Mouse (Mus musculus) hindbrain, postnatal 0 days (tissue): Measurements from ENCODE around the gene Atp8a2. TPM values are rescaled to one million over a fixed set of nuclear protein-coding genes. Genes with fewer than 3 reads are reported as not detected.

Experiments
- ATAC-seq: fragments of 200-750 bp; cut with Nextera tagmentation; 2 replicates; pipeline ENCODE4 v1.8.0; 2017; ENCODE audit warnings: mild to moderate bottlenecking, moderate TSS enrichment, moderate library complexity
- DNase-seq: peaks from one replicate; pipeline ENCODE4 v3.0.0-alpha.2; 2015; ENCODE audit warnings: low spot score
- H3K27ac ChIP-seq: fragments of 300-500 bp; sonication (generic); 2 replicates; pipeline ENCODE4 v1.5.1; 2014; ENCODE audit warnings: mild to moderate bottlenecking
- H3K27me3 ChIP-seq: fragments of 300-500 bp; sonication (generic); 2 replicates; pipeline ENCODE4 v1.6.1; 2014; ENCODE audit warnings: low read length, mixed read lengths; ENCODE audit not compliant: insufficient read depth
- H3K36me3 ChIP-seq: fragments of 300-500 bp; sonication (generic); 2 replicates; pipeline ENCODE4 v1.6.1; 2014; ENCODE audit warnings: low read length, mixed read lengths; ENCODE audit not compliant: insufficient read depth
- H3K4me1 ChIP-seq: fragments of 300-500 bp; sonication (generic); 2 replicates; pipeline ENCODE4 v1.6.1; 2014; ENCODE audit warnings: antibody characterized with exemption, low read length, mixed read lengths; ENCODE audit not compliant: insufficient read depth
- H3K4me2 ChIP-seq: fragments of 300-500 bp; sonication (generic); 2 replicates; pipeline ENCODE4 v1.6.1; 2014; ENCODE audit warnings: low read depth, mild to moderate bottlenecking, low read length, moderate library complexity, mixed read lengths
- H3K4me3 ChIP-seq: fragments of 300-500 bp; sonication (generic); 2 replicates; pipeline ENCODE4 v1.5.1; 2014; ENCODE audit warnings: low read length
- H3K9ac ChIP-seq: fragments of 300-500 bp; sonication (generic); replicated peaks from 2 replicates; pipeline ENCODE4 v1.6.1; 2014; ENCODE audit warnings: mild to moderate bottlenecking, low read length, moderate library complexity, mixed read lengths
- H3K9me3 ChIP-seq: fragments of 300-500 bp; sonication (generic); 2 replicates; pipeline ENCODE4 v1.6.1; 2016; ENCODE audit warnings: low read length, mixed read lengths
- CTCF ChIP-seq: IDR thresholded peaks from 2 replicates; pipeline ENCODE4 v1.5.1; 2016; ENCODE audit warnings: antibody characterized with exemption, control low read depth, low read depth
- WGBS: fragments of 180-500 bp; shearing (Covaris S2); extraction: QIAGEN DNeasy Blood & Tissue Kit; methylation state at CpG from one replicate; pipeline ENCODE4 v1.1.7; 2014; 5-methylcytosine and 5-hydroxymethylcytosine counted together
- polyA plus RNA-seq: library from polyadenylated mRNA; unstranded; fragments of >200 nt; fragmentation: Nextera tagmentation; extraction: Ambion mirVana; gene quantifications from 2 replicates; pipeline ENCODE4 v1.2.1, GENCODE M21; 2015
- total RNA-seq: library from RNA; depleted of rRNA; stranded (reverse); fragments of >200 nt; gene quantifications from 2 replicates; pipeline ENCODE4 v1.2.3, GENCODE M21; 2014

Atp8a2 gene
- total and polyA plus RNA-seq, 2 experiments from 2014 or later, result 29.1 to 41.7 TPM

GRCm38 (mm10) chr14:60135801-60136200 lies 61.2 kb downstream of the Atp8a2 start:
- Histone ChIP-seq H3K4me3 (no peak overlapping the region), H3K9ac (no peak overlapping the region), H3K4me2 (no peak overlapping the region), H3K27ac (no peak overlapping the region), H3K4me1 (no peaks in the 10 kb centered on the region), H3K27me3 (no peaks in the 10 kb centered on the region), H3K9me3 (no peaks in the 10 kb centered on the region), H3K36me3 (no peaks in the 10 kb centered on the region)
- DNase-seq, result no peak
- WGBS, result 87% methylated on average over 4 of the region's 4 CpGs
- no peak for ATAC-seq
- no peak for TF ChIP-seq CTCF

- Histone ChIP-seq H3K27ac (no peak overlapping the region), H3K4me1 (no peaks in the 10 kb centered on the region), H3K9ac (no peak overlapping the region), H3K4me2 (no peak overlapping the region), H3K36me3 (no peaks in the 10 kb centered on the region), H3K9me3 (no peaks in the 10 kb centered on the region), H3K4me3 (no peak overlapping the region), H3K27me3 (no peaks in the 10 kb centered on the region)
- ATAC-seq, result no peak
- TF ChIP-seq CTCF, result no peak
- 80% methylated on average over 9 of the region's 9 CpGs for WGBS
- DNase-seq, result no peak
Observed at GRCm38 (mm10) chr14:60134720-60135119, 62.3 kb downstream of the Atp8a2 start.

- no peak for DNase-seq
- Histone ChIP-seq H3K4me2 (no peak overlapping the region), H3K4me1 (no peaks in the 10 kb centered on the region), H3K9ac (no peak overlapping the region), H3K27me3 (no peaks in the 10 kb centered on the region), H3K4me3 (no peak overlapping the region), H3K27ac (no peak overlapping the region), H3K9me3 (no peaks in the 10 kb centered on the region), H3K36me3 (no peaks in the 10 kb centered on the region)
- no peak for TF ChIP-seq CTCF
- no peak for ATAC-seq
- 90% methylated on average over 9 of the region's 9 CpGs for WGBS
Observed at GRCm38 (mm10) chr14:60131196-60131876, 65.6 kb downstream of the Atp8a2 start.

- Histone ChIP-seq H3K4me3 (no peak overlapping the region), H3K9me3 (no peaks in the 10 kb centered on the region), H3K4me1 (no peaks in the 10 kb centered on the region), H3K27me3 (no peaks in the 10 kb centered on the region), H3K9ac (no peak overlapping the region), H3K36me3 (no peaks in the 10 kb centered on the region), H3K4me2 (no peak overlapping the region), H3K27ac (no peak overlapping the region)
- WGBS, result 83% methylated on average over 5 of the region's 5 CpGs
- DNase-seq (no peak), ATAC-seq (no peak)
- no peak for TF ChIP-seq CTCF
Observed at GRCm38 (mm10) chr14:60129564-60129963, 67.4 kb downstream of the Atp8a2 start.

- WGBS, result 78% methylated on average over 9 of the region's 9 CpGs
- H3K4me2 ChIP-seq, result no peak overlapping the region
- no peak overlapping the region for H3K9ac ChIP-seq
- no peaks in the 10 kb centered on the region for H3K9me3 ChIP-seq
- no peak for ATAC-seq
- TF ChIP-seq CTCF, result no peak
- H3K27ac ChIP-seq, result no peak overlapping the region
- no peak for DNase-seq
- no peaks in the 10 kb centered on the region for H3K4me1 ChIP-seq
- H3K27me3 ChIP-seq, result no peaks in the 10 kb centered on the region
- H3K4me3 ChIP-seq, result no peak overlapping the region
- H3K36me3 ChIP-seq, result no peaks in the 10 kb centered on the region
Observed at GRCm38 (mm10) chr14:60125202-60125601, 71.8 kb downstream of the Atp8a2 start.

GRCm38 (mm10) chr14:60121572-60121971 lies 75.4 kb downstream of the Atp8a2 start:
- H3K9me3 ChIP-seq, result no peaks in the 10 kb centered on the region
- WGBS, result 49% methylated on average over 10 of the region's 10 CpGs
- no peak for ATAC-seq
- no peak for TF ChIP-seq CTCF
- no peak overlapping the region for H3K27ac ChIP-seq
- H3K36me3 ChIP-seq, result no peaks in the 10 kb centered on the region
- H3K4me3 ChIP-seq, result no peak overlapping the region
- DNase-seq, result no peak
- no peaks in the 10 kb centered on the region for H3K4me1 ChIP-seq
- H3K4me2 ChIP-seq, result no peak overlapping the region
- H3K27me3 ChIP-seq, result no peaks in the 10 kb centered on the region
- no peak overlapping the region for H3K9ac ChIP-seq

- WGBS, result 82% methylated on average over 9 of the region's 9 CpGs
- no peak overlapping the region for H3K4me2 ChIP-seq
- no peaks in the 10 kb centered on the region for H3K9me3 ChIP-seq
- H3K4me3 ChIP-seq, result no peak overlapping the region
- no peak overlapping the region for H3K27ac ChIP-seq
- no peaks in the 10 kb centered on the region for H3K4me1 ChIP-seq
- ATAC-seq (no peak), DNase-seq (no peak)
- TF ChIP-seq CTCF, result no peak
- H3K36me3 ChIP-seq, result no peaks in the 10 kb centered on the region
- H3K9ac ChIP-seq, result no peak overlapping the region
- H3K27me3 ChIP-seq, result no peaks in the 10 kb centered on the region
Observed at GRCm38 (mm10) chr14:60117792-60118585, 79.0 kb downstream of the Atp8a2 start.
